Mouse (Mus musculus) intestine, postnatal 0 days (tissue): ENCODE measurements around the gene Ficd. TPM values are rescaled to one million over a fixed set of nuclear protein-coding genes. Genes with fewer than 3 reads are reported as not detected.

ENCODE experiments used
- ATAC-seq: fragments of 200-750 bp; cut with Nextera tagmentation; 2 replicates; pipeline ENCODE4 v1.8.0; 2017; ENCODE audit warnings: mild to moderate bottlenecking, moderate TSS enrichment, moderate library complexity
- H3K27ac ChIP-seq: fragments of 300-500 bp; sonication (generic); 2 replicates; pipeline ENCODE4 v1.5.1; 2014; ENCODE audit warnings: mild to moderate bottlenecking, low read depth, low read length, moderate library complexity
- H3K27me3 ChIP-seq: fragments of 300-500 bp; sonication (generic); replicated peaks from 2 replicates; pipeline ENCODE4 v1.6.1; 2014; ENCODE audit warnings: low read length, mixed read lengths; ENCODE audit not compliant: control insufficient read depth, insufficient read depth
- H3K36me3 ChIP-seq: fragments of 300-500 bp; sonication (generic); 2 replicates; pipeline ENCODE4 v1.6.1; 2014; ENCODE audit warnings: mild to moderate bottlenecking, moderate library complexity; ENCODE audit not compliant: control insufficient read depth, insufficient read depth
- H3K4me1 ChIP-seq: fragments of 300-500 bp; sonication (generic); replicated peaks from 2 replicates; pipeline ENCODE4 v1.6.1; 2014; ENCODE audit warnings: antibody characterized with exemption, low read length, mixed read lengths; ENCODE audit not compliant: control insufficient read depth, insufficient read depth
- H3K4me2 ChIP-seq: fragments of 300-500 bp; sonication (generic); replicated peaks from 2 replicates; pipeline ENCODE4 v1.6.1; 2014; ENCODE audit warnings: low read depth, mild to moderate bottlenecking, moderate library complexity
- H3K4me3 ChIP-seq: fragments of 300-500 bp; sonication (generic); 2 replicates; pipeline ENCODE4 v1.5.1; 2014; ENCODE audit warnings: low read depth, low read length
- H3K9ac ChIP-seq: fragments of 300-500 bp; sonication (generic); 2 replicates; pipeline ENCODE4 v1.6.1; 2014; ENCODE audit warnings: mild to moderate bottlenecking, low read depth, low read length
- H3K9me3 ChIP-seq: fragments of 300-500 bp; sonication (generic); 2 replicates; pipeline ENCODE4 v1.6.1; 2016; ENCODE audit warnings: mixed run types; ENCODE audit not compliant: control insufficient read depth
- CTCF ChIP-seq: sonication (generic); IDR thresholded peaks from 2 replicates; pipeline ENCODE4 v1.5.1; 2016; ENCODE audit warnings: low read depth, mild to moderate bottlenecking, control low read depth, antibody characterized with exemption, moderate library complexity
- WGBS: fragments of 180-500 bp; shearing (Covaris S2); extraction: QIAGEN DNeasy Blood & Tissue Kit; methylation state at CpG from one replicate; pipeline ENCODE4 v1.1.7; 2014; 5-methylcytosine and 5-hydroxymethylcytosine counted together
- polyA plus RNA-seq: library from polyadenylated mRNA; unstranded; fragments of >200 nt; fragmentation: Nextera tagmentation; extraction: Ambion mirVana; gene quantifications from 2 replicates; pipeline ENCODE4 v1.2.1, GENCODE M21; 2015

Ficd gene
- polyA plus RNA-seq, 1 experiment from 2014 or later = 5.0 TPM

DNA sequence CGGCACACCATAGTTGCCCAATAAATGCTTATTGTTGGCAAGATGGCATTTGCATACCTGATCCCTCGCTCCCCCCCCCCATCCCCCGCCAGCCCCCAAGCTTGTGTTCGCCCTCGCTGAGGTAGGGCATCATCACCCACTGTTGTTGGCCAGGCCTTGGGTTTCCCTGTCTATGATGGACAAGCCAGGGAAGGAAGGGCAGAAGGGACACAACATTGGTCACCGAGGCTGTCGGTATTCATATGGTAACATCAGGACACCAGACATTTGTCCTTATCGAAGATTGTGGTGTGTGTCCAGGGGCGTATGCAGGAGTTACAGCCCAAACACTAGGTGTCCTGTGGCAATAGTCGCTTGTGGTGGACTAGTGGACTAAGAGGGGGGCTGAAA is 505 bp downstream of the Ficd start:
- peak overlapping the region; percentile 94; the same call in 1 of the 2 replicates for H3K27ac ChIP-seq
- H3K9me3 ChIP-seq = no peaks in the 10 kb centered on the region
- H3K4me2 ChIP-seq = peak overlapping the region; percentile 95
- H3K27me3 ChIP-seq = no peaks in the 10 kb centered on the region
- peak overlapping the region; percentile 70 for H3K9ac ChIP-seq
- H3K36me3 ChIP-seq = peaks cover 38% of the 10 kb centered on the region
- 1% methylated on average over 10 of the region's 10 CpGs for WGBS
- H3K4me1 ChIP-seq = 0 out of 2 replicates have a peak, but pooled peaks cover 5% of the 10 kb centered on the region
- no peak for ATAC-seq
- peak overlapping the region; percentile 76 for H3K4me3 ChIP-seq
- TF ChIP-seq CTCF = no peak

DNA sequence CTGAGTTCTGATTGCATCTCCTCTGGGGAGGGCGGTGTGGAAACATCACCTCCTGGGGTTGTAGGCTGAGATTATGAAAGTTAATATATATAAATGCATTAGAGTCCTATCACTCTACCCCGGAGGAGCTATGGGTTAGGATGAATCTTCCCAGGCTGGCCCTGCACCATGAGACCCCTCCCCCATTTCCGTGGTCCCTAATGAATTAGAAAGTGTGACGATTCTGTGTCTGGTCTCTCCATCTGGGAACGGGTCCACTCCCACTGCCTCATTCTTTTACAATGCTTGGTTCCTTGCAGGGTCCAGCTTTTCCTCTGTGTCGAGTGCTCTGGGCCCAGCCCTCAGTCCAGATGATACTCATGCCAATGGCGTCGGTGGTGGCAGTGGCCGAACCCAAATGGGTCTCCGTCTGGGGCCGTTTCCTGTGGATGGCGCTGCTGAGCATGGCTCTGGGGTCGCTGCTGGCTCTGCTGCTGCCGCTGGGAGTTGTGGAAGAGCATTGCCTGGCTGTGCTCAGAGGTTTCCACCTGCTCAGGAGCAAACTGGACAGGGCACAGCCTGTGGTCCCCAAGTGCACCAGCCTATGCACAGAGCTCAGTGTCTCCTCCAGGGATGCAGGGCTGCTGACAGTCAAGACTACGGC is 1.0 kb downstream of the Ficd start:
- TF ChIP-seq CTCF = peak; percentile 30; the same call in 1 of the 2 replicates
- ATAC-seq = no peak
- peak overlapping the region; percentile 76 for H3K4me3 ChIP-seq
- H3K4me2 ChIP-seq = peak overlapping the region; percentile 95
- H3K4me1 ChIP-seq = 0 out of 2 replicates have a peak, but pooled peaks cover 5% of the 10 kb centered on the region
- no peaks in the 10 kb centered on the region for H3K9me3 ChIP-seq
- H3K27ac ChIP-seq = 0 out of 2 replicates have a peak overlapping the region, but pooled peaks have one; percentile 94
- H3K36me3 ChIP-seq = peaks cover 41% of the 10 kb centered on the region
- H3K27me3 ChIP-seq = no peaks in the 10 kb centered on the region
- peak overlapping the region; percentile 70 for H3K9ac ChIP-seq
- 38% methylated on average over 15 of the region's 15 CpGs for WGBS

DNA sequence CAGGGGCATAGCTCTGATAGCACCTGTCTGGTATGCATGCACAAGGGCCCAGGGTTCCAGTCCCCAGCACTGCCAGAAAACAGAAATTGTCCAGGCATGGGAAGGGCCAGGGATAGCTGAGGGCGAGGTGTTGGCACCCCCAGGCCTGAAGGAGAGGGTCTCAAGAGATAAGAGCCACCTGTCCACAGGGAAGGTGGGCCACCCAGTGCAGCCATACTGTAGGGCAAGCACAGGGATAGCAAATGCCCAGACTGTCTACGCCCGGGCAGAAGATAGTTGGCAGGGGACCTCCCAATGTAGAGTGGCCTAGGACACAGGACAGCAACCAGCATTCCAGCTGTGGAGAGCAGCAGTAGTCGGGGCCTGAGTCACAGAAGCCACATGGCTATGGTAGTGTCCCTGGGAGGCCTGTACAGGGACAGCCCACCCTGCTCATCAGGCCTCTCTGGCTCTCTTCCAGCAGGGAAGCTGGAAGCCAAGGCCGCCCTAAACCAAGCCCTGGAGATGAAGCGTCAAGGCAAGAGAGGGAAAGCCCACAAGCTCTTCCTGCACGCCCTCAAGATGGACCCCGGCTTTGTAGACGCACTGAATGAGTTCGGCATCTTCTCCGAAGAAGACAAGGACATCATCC is 2.1 kb downstream of the Ficd start:
- H3K36me3 ChIP-seq = peaks cover 52% of the 10 kb centered on the region
- H3K27ac ChIP-seq = no peak overlapping the region
- H3K4me1 ChIP-seq = 0 out of 2 replicates have a peak, but pooled peaks cover 5% of the 10 kb centered on the region
- ATAC-seq = no peak
- WGBS = 86% methylated on average over 11 of the region's 11 CpGs
- no peak for TF ChIP-seq CTCF
- no peaks in the 10 kb centered on the region for H3K9me3 ChIP-seq
- no peak overlapping the region for H3K4me2 ChIP-seq
- H3K4me3 ChIP-seq = no peak overlapping the region
- no peaks in the 10 kb centered on the region for H3K27me3 ChIP-seq
- H3K9ac ChIP-seq = no peak overlapping the region

DNA sequence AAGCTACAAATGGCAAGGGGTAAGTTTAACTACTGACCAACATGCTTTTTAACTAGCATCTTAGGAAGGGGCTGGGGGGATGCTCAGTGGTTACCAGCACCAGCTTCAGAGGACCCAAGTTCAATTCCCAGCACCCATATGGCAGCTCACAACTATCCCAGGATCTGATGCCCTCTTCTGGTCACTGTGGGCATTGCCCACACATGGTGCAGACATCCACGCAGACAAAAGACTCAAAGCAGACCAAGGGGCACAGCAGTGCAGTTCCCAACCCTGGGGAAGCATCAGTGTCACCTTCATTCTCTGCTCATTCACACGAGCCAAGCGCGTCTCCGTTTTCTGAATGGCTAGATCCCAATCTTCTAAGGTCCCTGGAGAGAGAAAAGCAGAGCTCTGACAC is 12.0 kb downstream of the Ficd start:
- TF ChIP-seq CTCF = peak; percentile 40
- no peak overlapping the region for H3K4me2 ChIP-seq
- WGBS = 94% methylated on average over 5 of the region's 5 CpGs

DNA sequence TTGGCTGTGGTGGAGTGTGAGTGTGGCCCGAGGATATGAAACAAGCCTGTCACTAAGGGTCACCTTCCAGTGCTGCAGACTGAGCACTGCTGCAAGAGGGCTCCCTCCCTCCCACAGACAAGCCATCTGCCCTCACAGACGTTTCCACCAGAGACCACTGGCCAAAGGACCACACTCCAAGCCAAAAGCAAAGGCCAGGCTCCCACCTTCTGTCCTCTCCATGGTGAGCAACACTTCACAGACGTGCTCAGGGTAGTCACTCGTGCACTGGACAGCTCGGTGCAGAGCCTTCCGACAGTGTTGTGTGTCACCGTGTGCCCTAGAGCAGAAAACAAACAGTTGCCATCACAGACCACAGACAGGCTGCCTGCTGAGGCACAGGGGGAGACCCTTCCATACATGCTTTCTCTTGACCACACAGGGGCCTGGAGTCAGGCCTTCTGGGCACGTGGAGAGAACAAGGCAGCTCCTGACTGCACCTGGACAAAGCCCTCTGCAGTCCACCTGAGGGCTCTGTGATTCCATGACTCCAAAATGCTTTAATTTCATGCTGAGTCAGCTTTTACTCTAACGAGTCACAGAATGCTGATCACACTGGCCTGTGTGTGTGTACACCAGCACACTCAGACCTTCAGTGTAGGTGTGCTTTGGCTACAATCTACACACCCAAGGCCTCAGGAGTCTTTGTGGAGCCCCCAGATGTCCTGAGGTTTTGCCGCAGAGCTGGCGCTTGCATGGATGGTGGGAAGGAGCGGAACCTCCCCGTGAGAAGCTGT is 13.1 kb downstream of the Ficd start:
- no peak overlapping the region for H3K9ac ChIP-seq
- no peaks in the 10 kb centered on the region for H3K4me1 ChIP-seq
- peaks cover 98% of the 10 kb centered on the region for H3K36me3 ChIP-seq
- WGBS = 92% methylated on average over 13 of the region's 13 CpGs
- H3K4me2 ChIP-seq = no peak overlapping the region
- H3K27me3 ChIP-seq = no peaks in the 10 kb centered on the region
- H3K27ac ChIP-seq = no peak overlapping the region
- no peak for TF ChIP-seq CTCF
- no peak overlapping the region for H3K4me3 ChIP-seq
- H3K9me3 ChIP-seq = no peaks in the 10 kb centered on the region
- no peak for ATAC-seq

More for the DNA sequence above, 12.0 kb downstream of the Ficd start:
- H3K27ac ChIP-seq = 0 out of 2 replicates have a peak overlapping the region, but pooled peaks have one; percentile 4
- no peak for ATAC-seq
- H3K9me3 ChIP-seq = no peaks in the 10 kb centered on the region
- H3K27me3 ChIP-seq = no peaks in the 10 kb centered on the region
- peaks cover 98% of the 10 kb centered on the region for H3K36me3 ChIP-seq
- H3K4me1 ChIP-seq = no peaks in the 10 kb centered on the region
- no peak overlapping the region for H3K9ac ChIP-seq
- H3K4me3 ChIP-seq = no peak overlapping the region

DNA sequence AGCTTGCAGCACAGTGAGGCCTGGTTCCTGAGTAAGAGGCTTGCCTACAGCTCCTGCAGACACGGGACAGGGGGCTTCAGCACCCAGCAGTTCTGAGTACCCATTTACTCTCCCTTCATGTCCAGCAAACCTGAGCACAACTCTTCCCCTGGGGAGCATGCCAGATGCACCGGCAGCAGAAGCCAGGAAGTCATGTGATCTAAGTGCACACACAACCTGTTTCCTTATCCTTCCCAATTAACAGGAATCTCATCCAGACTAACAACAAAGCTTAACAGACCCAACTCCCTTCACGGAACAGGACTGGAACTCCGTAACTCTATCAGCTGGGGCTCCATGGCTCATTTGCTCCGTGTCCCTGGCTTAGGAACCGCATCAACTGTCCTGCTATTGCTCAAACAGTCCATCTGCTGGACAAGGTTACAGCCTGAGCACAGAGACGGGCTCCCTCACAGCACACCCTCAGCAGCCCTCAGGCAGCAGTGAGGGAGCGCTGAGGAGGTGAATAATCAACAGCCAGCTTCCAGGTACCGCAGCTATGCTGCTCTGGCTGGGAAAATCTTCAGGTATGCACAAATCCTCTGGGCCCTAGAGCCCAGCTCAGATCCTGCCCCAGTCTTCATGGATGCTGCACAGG is 16.0 kb downstream of the Ficd start:
- Histone ChIP-seq H3K27ac (no peak overlapping the region), H3K4me2 (no peak overlapping the region), H3K9me3 (no peaks in the 10 kb centered on the region), H3K27me3 (no peaks in the 10 kb centered on the region), H3K4me1 (no peaks in the 10 kb centered on the region), H3K36me3 (peaks cover 98% of the 10 kb centered on the region), H3K9ac (no peak overlapping the region), H3K4me3 (no peak overlapping the region)
- no peak for TF ChIP-seq CTCF
- ATAC-seq = no peak
- WGBS = 85% methylated on average over 9 of the region's 9 CpGs
